In genomic region chr17:73055197-73055596, GRCm38 (mm10) we compare ENCODE assay signal across 28 mouse cellular contexts. TPM values are rescaled to one million over a fixed set of nuclear protein-coding genes. Genes with fewer than 3 reads are reported as not detected.
DNase-seq lines count a peak whose midpoint lies in the region; ATAC-seq and TF ChIP-seq lines count a peak whose summit lies in the region.
"Had no signal": no experiment of that assay in that cellular context is flagged by ENCODE, and none has a peak within 500 bp of the region (broad histone marks: within the 10 kb centered on the region; RNA-seq: fewer than 3 reads in every experiment).

No protein-coding gene starts in this region.

- TF ChIP-seq CTCF in thymus, adult 2 months (IDR thresholded peaks at IDR 0.05; ENCODE audit: borderline replicate concordance, control insufficient read depth, extremely low read depth, insufficient read depth, low read length, poor library complexity), result no peak

- H3K4me2 ChIP-seq in heart, embryonic 11.5 days, result no peak overlapping the region
- H3K4me2 ChIP-seq in kidney, embryonic 16.5 days (replicated peaks; ENCODE audit: low read depth, low read length), result no peak overlapping the region
- H3K4me2 ChIP-seq: embryonic facial prominence, embryonic 13.5 days; forebrain, embryonic 12.5 days; heart, embryonic 13.5 days; hindbrain, embryonic 14.5 days; limb, embryonic 13.5 days; liver, embryonic 12.5 days; neural tube, embryonic 12.5 days had no signal

- peak; percentile 67 for DNase-seq in heart, adult 11 months
- no peak for DNase-seq in kidney, postnatal 36 days
- no peak for DNase-seq in thymus, adult 2 months
- no peak for DNase-seq in thymus, postnatal 14 days
- no peak for DNase-seq in testis, postnatal 14 days (ENCODE audit: low spot score)
- DNase-seq: adrenal gland, postnatal 14 days; cerebellum, adult 2 months; cerebellum, postnatal 25 days; embryo, embryonic 11 days; gastrocnemius, postnatal 36 days; heart, postnatal 36 days; kidney, adult 18-20 months; kidney, postnatal 4 days; lung, adult 2 months; midbrain, embryonic 14.5 days; right cerebral cortex, postnatal 4 days had no signal

- H3K27ac ChIP-seq in heart, embryonic 11.5 days (ENCODE audit: low read depth, low read length), result no peak overlapping the region
- H3K27ac ChIP-seq in kidney, embryonic 16.5 days (ENCODE audit: low read length), result peak overlapping the region; percentile 80
- H3K27ac ChIP-seq in thymus, adult 2 months (ENCODE audit: control insufficient read depth, insufficient read depth, low read length), result peak overlapping the region; percentile 98
- H3K27ac ChIP-seq: embryonic facial prominence, embryonic 13.5 days; forebrain, embryonic 12.5 days; hindbrain, embryonic 14.5 days; limb, embryonic 13.5 days; liver, embryonic 12.5 days; neural tube, embryonic 12.5 days had no signal

- peaks cover 7% of the 10 kb centered on the region; the same call in 1 of the 2 replicates for H3K4me1 ChIP-seq in heart, embryonic 11.5 days (ENCODE audit: control insufficient read depth, insufficient read depth, low read length)
- H3K4me1 ChIP-seq in kidney, embryonic 16.5 days (ENCODE audit: insufficient read depth, low read length), result peaks cover 24% of the 10 kb centered on the region
- H3K4me1 ChIP-seq in thymus, adult 2 months (replicated peaks; ENCODE audit: control insufficient read depth, insufficient read depth, low read length), result peaks cover 36% of the 10 kb centered on the region
- H3K4me1 ChIP-seq: liver, embryonic 12.5 days had no signal

- 58% methylated on average over 3 of the region's 3 CpGs for WGBS in heart, embryonic 11.5 days (ENCODE audit: insufficient replicate concordance)
- WGBS in kidney, embryonic 16.5 days, result 73% methylated on average over 3 of the region's 3 CpGs
- WGBS in thymus, adult 2 months, result 95% methylated on average over 3 of the region's 3 CpGs

- H3K36me3 ChIP-seq in heart, embryonic 11.5 days (ENCODE audit: control insufficient read depth, insufficient read depth, low read length), result no peaks in the 10 kb centered on the region
- no peaks in the 10 kb centered on the region for H3K36me3 ChIP-seq in kidney, embryonic 16.5 days (ENCODE audit: insufficient read depth, low read length)
- H3K36me3 ChIP-seq in thymus, adult 2 months (ENCODE audit: control insufficient read depth, insufficient read depth, low read length), result no peaks in the 10 kb centered on the region
- H3K36me3 ChIP-seq: embryonic facial prominence, embryonic 13.5 days; forebrain, embryonic 12.5 days; heart, embryonic 13.5 days; limb, embryonic 13.5 days; liver, embryonic 12.5 days; neural tube, embryonic 12.5 days had no signal

- no peaks in the 10 kb centered on the region; the same call in 1 of the 2 replicates for H3K9me3 ChIP-seq in heart, embryonic 11.5 days (replicated peaks; ENCODE audit: control insufficient read depth, low read length)
- no peaks in the 10 kb centered on the region for H3K9me3 ChIP-seq in kidney, embryonic 16.5 days (ENCODE audit: low read length)
- H3K9me3 ChIP-seq: embryonic facial prominence, embryonic 13.5 days; forebrain, embryonic 12.5 days; heart, embryonic 13.5 days; limb, embryonic 13.5 days; liver, embryonic 12.5 days; neural tube, embryonic 12.5 days had no signal

- TF ChIP-seq POLR2A in thymus, adult 2 months (IDR thresholded peaks at IDR 0.05; ENCODE audit: control insufficient read depth, extremely low read depth, insufficient read depth, low read length, poor library complexity), result no peak

- H3K4me3 ChIP-seq in heart, embryonic 11.5 days (ENCODE audit: low read depth, low read length), result no peak overlapping the region
- no peak overlapping the region for H3K4me3 ChIP-seq in kidney, embryonic 16.5 days (ENCODE audit: low read length)
- H3K4me3 ChIP-seq in thymus, adult 2 months (ENCODE audit: control insufficient read depth, insufficient read depth, low read length), result no peak overlapping the region
- H3K4me3 ChIP-seq: embryonic facial prominence, embryonic 13.5 days; erythroblast, embryonic 14.5 days; forebrain, embryonic 12.5 days; heart, embryonic 13.5 days; limb, embryonic 13.5 days; liver, embryonic 12.5 days; neural tube, embryonic 12.5 days had no signal

- H3K9ac ChIP-seq in heart, embryonic 11.5 days (ENCODE audit: low read depth, low read length), result no peak overlapping the region
- H3K9ac ChIP-seq in kidney, embryonic 16.5 days (replicated peaks; ENCODE audit: low read length), result no peak overlapping the region
- H3K9ac ChIP-seq: embryonic facial prominence, embryonic 13.5 days; forebrain, embryonic 12.5 days; heart, embryonic 13.5 days; hindbrain, embryonic 14.5 days; limb, embryonic 13.5 days; liver, embryonic 12.5 days; neural tube, embryonic 12.5 days had no signal

- H3K27me3 ChIP-seq in heart, embryonic 11.5 days (ENCODE audit: control insufficient read depth, insufficient read depth, low read length), result no peaks in the 10 kb centered on the region
- no peaks in the 10 kb centered on the region for H3K27me3 ChIP-seq in kidney, embryonic 16.5 days (ENCODE audit: insufficient read depth, low read length)
- no peaks in the 10 kb centered on the region for H3K27me3 ChIP-seq in thymus, adult 2 months (ENCODE audit: control insufficient read depth, insufficient read depth, low read length)
- H3K27me3 ChIP-seq: forebrain, embryonic 12.5 days; heart, embryonic 13.5 days; liver, embryonic 12.5 days; neural tube, embryonic 12.5 days had no signal

- no peak for ATAC-seq in heart, embryonic 11.5 days (replicated peaks; ENCODE audit: insufficient number of reproducible peaks, low FRiP score, low TSS enrichment)
- ATAC-seq in kidney, embryonic 16.5 days (ENCODE audit: low FRiP score, low TSS enrichment), result no peak
- ATAC-seq: activated CD4-positive, CD25-positive, alpha-beta regulatory T cell, adult 4 months; inflammation-experienced regulatory T-cells, adult 6 months; liver, embryonic 12.5 days had no signal

RNA-seq across cellular contexts. Expression of gene Lclat1, which starts 52.6 kb away (rescaled TPM):
- polyA plus RNA-seq in heart, embryonic 11.5 days (2014; fragmentation: Nextera tagmentation; extraction: Ambion mirVana), result 38.3 and 51.0 TPM in 2 replicates
- 16.9 and 20.0 TPM in 2 replicates for polyA plus RNA-seq in kidney, embryonic 16.5 days (2015; fragmentation: Nextera tagmentation; extraction: Ambion mirVana)
- polyA plus RNA-seq in thymus, adult 2 months (2012; rRNA removed), result 5.4 and 6.4 TPM in 2 replicates
- polyA plus RNA-seq: erythroblast, embryonic 14.5 days had no signal
